Mouse (Mus musculus) skeletal muscle tissue, postnatal 0 days (tissue): ENCODE measurements around the gene Lrrc8e. TPM values are rescaled to one million over a fixed set of nuclear protein-coding genes. Genes with fewer than 3 reads are reported as not detected.

Experiments
- polyA plus RNA-seq: library from polyadenylated mRNA; unstranded; fragments of >200 nt; fragmentation: Nextera tagmentation; extraction: Ambion mirVana; gene quantifications from 2 replicates; pipeline ENCODE4 v1.2.1, GENCODE M21; 2015

The Lrrc8e gene
- polyA plus RNA-seq: 0.06 and 0.17 TPM in 2 replicates

GRCm38 (mm10) chr8:4226739-4227347 is at the start of gene Lrrc8e:
Gene Lrrc8e (plus strand): TSS chr8:4226827.

GRCm38 (mm10) chr8:4216791-4217621 is 9.6 kb upstream of the Lrrc8e start, which contains the start of gene Prr36:
Gene Prr36 (minus strand): TSS chr8:4217459.

GRCm38 (mm10) chr8:4238434-4239192 is 12.0 kb downstream of the Lrrc8e start, which contains the start of the genes Map2k7 and Gm49320:
Gene Map2k7 (plus strand): TSS chr8:4238740.
Gene Gm49320 (plus strand): TSS chr8:4238865.

GRCm38 (mm10) chr8:4247951-4248540 is 21.4 kb downstream of the Lrrc8e start, which contains the start of gene Tgfbr3l:
Gene Tgfbr3l (plus strand): TSS chr8:4248214.

GRCm38 (mm10) chr8:4252934-4253841 is 26.6 kb downstream of the Lrrc8e start, which contains the start of gene Snapc2:
Gene Snapc2 (plus strand): TSS chr8:4253080.

GRCm38 (mm10) chr8:4259125-4259804 is 32.6 kb downstream of the Lrrc8e start, which contains the start of gene Ctxn1:
Gene Ctxn1 (minus strand): TSS chr8:4259274.

GRCm38 (mm10) chr8:4275275-4276110 is 48.9 kb downstream of the Lrrc8e start, which contains the start of gene Timm44:
Gene Timm44 (minus strand): TSS chr8:4275913.

Other genes with a start within 250 kb of the Lrrc8e start
- 1.3 and 2.8 TPM in 2 replicates for gene Cd209f, start 121.0 kb upstream of the Lrrc8e start, polyA plus RNA-seq
- 0.09 and 0.12 TPM in 2 replicates for gene Cd209g, start 92.7 kb upstream of the Lrrc8e start, polyA plus RNA-seq
- gene Evi5l, start 60.3 kb upstream of the Lrrc8e start, polyA plus RNA-seq: 9.6 and 11.2 TPM in 2 replicates
- gene Prr36, start 9.4 kb upstream of the Lrrc8e start, polyA plus RNA-seq: 0.09 TPM in 1 of 2 replicates, not detected in the other
- gene Map2k7, start 11.9 kb downstream of the Lrrc8e start, polyA plus RNA-seq: 20.8 TPM in 2 replicates
- gene Gm49320, start 12.0 kb downstream of the Lrrc8e start, polyA plus RNA-seq: 0.49 and 0.69 TPM in 2 replicates
- 1.2 and 2.5 TPM in 2 replicates for gene Tgfbr3l, start 21.4 kb downstream of the Lrrc8e start, polyA plus RNA-seq
- gene Snapc2, start 26.3 kb downstream of the Lrrc8e start, polyA plus RNA-seq: 21.5 and 26.5 TPM in 2 replicates
- 7.5 and 7.9 TPM in 2 replicates for gene Ctxn1, start 32.4 kb downstream of the Lrrc8e start, polyA plus RNA-seq
- 64.0 and 64.1 TPM in 2 replicates for gene Timm44, start 49.1 kb downstream of the Lrrc8e start, polyA plus RNA-seq
- gene Ccl25, start 98.4 kb downstream of the Lrrc8e start, polyA plus RNA-seq: 5.6 and 7.0 TPM in 2 replicates
- gene Elavl1, start 98.6 kb downstream of the Lrrc8e start, polyA plus RNA-seq: 79.2 and 92.9 TPM in 2 replicates